13 mouse cellular contexts compared by ENCODE assay signal in genomic region chr4:99663710-99664109, GRCm38 (mm10). TPM values are rescaled to one million over a fixed set of nuclear protein-coding genes. Genes with fewer than 3 reads are reported as not detected.
DNase-seq lines count a peak whose midpoint lies in the region; ATAC-seq lines count a peak whose summit lies in the region.
"Had no signal": no experiment of that assay in that cellular context is flagged by ENCODE, and none has a peak within 500 bp of the region (broad histone marks: within the 10 kb centered on the region; RNA-seq: fewer than 3 reads in every experiment).

No protein-coding gene starts in this region.

- peak; percentile 31; the same call in 1 of the 2 replicates for ATAC-seq in common myeloid progenitor, adult 5-6 weeks (replicated peaks; ENCODE audit: low read depth, poor library complexity, severe bottlenecking)
- 0 out of 2 replicates have a peak, but pooled peaks have one; percentile 35 for ATAC-seq in megakaryocyte-erythroid progenitor cell, adult 5-6 weeks (replicated peaks; ENCODE audit: low FRiP score, low TSS enrichment, poor library complexity, severe bottlenecking)
- ATAC-seq: CD4-positive, CD25-positive, alpha-beta regulatory T cell, adult 4 months; intestine, embryonic 16.5 days; Patski had no signal

- intact Hi-C loops in heart, postnatal 36 days (cut with DNase I), result no loop called here

- peak; percentile 32 to 52 for DNase-seq in kidney, postnatal 4 days
- no peak for DNase-seq in kidney, adult 9 months
- DNase-seq in ES-CJ7 (ENCODE audit: low read depth, low spot score), result peak; percentile 89
- no peak for DNase-seq in frontal cortex, postnatal 36 days (ENCODE audit: low spot score in 2 of 2)
- no peak for DNase-seq in heart, postnatal 36 days
- DNase-seq: adrenal gland, adult 2 months; cerebellum, adult 9-10 months had no signal

RNA-seq across cellular contexts. Expression of gene Foxd3, which starts 7.6 kb away (rescaled TPM):
- not detected in 2 replicates for total RNA-seq in common myeloid progenitor, adult 5-6 weeks (2017)
- not detected in 2 replicates for total RNA-seq in megakaryocyte-erythroid progenitor cell, adult 5-6 weeks (2014; fragmentation: Nextera tagmentation)
- not detected in 2 replicates for total RNA-seq in megakaryocyte-erythroid progenitor cell, adult 5-6 weeks (2017)
- total RNA-seq in heart, postnatal 36 days (2021), result under 1 TPM; 0.28 to 0.65 TPM
- total RNA-seq: layer of hippocampus, adult 18-20 months had no signal

RNA-seq across cellular contexts. Expression of gene Alg6, which starts 51.8 kb away (rescaled TPM):
- 9.9 and 12.3 TPM in 2 replicates for total RNA-seq in common myeloid progenitor, adult 5-6 weeks (2017)
- total RNA-seq in megakaryocyte-erythroid progenitor cell, adult 5-6 weeks (2014; fragmentation: Nextera tagmentation), result 13.7 and 26.6 TPM in 2 replicates
- 15.4 and 18.5 TPM in 2 replicates for total RNA-seq in megakaryocyte-erythroid progenitor cell, adult 5-6 weeks (2017)
- total RNA-seq in heart, postnatal 36 days (2021), result 1 to 10 TPM; 4.4 to 8.6 TPM

Comparison
In these comparisons a context has a peak if more than half of its experiments do, and no peak if none do; other contexts are left out.
1. DNase-seq: peak in kidney, postnatal 4 days (2 of 2) and ES-CJ7 (single experiment); none in kidney, adult 9 months (single experiment), frontal cortex, postnatal 36 days (0 of 2) and heart, postnatal 36 days (0 of 2).